Mouse (Mus musculus): Measurements from ENCODE around the gene T. TPM values are rescaled to one million over a fixed set of nuclear protein-coding genes. Genes with fewer than 3 reads are reported as not detected.
"Not testable (repeated sequence)": the region's sequence is repeated elsewhere in the genome, so short reads cannot be mapped to it uniquely, and the experiment has no call there.

Gene T
- polyA plus RNA-seq (2015; fragmentation: Nextera tagmentation; extraction: Ambion mirVana) = not detected in 2 replicates

DNA sequence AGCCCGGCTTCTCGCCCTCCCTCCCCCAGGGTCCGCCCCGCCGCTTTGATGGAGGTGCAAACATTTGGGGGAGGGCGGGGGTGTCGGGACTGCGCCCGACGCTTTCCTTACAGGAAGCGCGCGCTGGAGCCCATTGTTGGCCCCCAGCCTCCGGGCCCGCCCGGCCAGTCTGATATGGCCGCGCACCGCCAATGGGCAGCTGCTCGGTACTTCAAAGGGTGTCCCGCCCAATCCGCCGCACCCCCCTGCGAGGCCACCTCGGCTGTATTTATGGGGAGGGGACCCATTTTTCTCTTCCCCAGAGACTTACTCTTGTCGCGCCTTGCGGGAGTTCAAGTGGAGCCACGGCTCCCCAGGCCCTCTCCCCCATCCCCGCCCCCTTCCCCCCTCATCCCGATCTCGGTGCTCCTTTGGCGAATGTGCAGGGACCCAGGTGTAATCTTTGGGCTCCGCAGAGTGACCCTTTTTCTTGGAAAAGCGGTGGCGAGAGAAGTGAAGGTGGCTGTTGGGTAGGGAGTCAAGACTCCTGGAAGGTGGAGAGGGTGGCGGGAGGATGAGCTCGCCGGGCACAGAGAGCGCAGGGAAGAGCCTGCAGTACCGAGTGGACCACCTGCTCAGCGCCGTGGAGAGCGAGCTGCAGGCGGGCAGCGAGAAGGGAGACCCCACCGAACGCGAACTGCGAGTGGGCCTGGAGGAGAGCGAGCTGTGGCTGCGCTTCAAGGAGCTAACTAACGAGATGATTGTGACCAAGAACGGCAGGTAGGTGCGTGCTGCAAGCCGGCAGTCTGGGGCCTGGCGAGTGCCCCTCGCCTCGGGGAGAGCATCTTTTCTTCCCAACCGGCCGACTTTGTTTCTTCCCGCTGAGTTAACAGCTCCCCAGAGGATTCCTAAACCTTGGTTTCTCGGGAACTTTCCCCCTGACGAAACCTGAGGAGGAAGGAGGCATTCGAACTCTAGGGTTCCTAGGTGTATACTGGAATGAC, at the start of gene T:
Gene T (plus strand): TSS at position 446 of the 983 bp plus-strand sequence.
- no peaks in the 10 kb centered on the region for H3K4me1 ChIP-seq (replicated peaks)
- no peaks in the 10 kb centered on the region for H3K9me3 ChIP-seq (replicated peaks)
- no peak for DNase-seq
- peaks cover 95% of the 10 kb centered on the region for H3K27me3 ChIP-seq
- WGBS (ENCODE audit: insufficient replicate concordance) = 2% methylated on average over 65 of the region's 65 CpGs
- H3K9ac ChIP-seq = no peak within 1 kb of the TSS
- no peak for ATAC-seq (ENCODE audit: low read depth)
- no peak within 1 kb of the TSS for H3K27ac ChIP-seq
- H3K4me2 ChIP-seq = 0 out of 2 replicates have a peak within 1 kb of the TSS, but pooled peaks have one; percentile 19
- H3K36me3 ChIP-seq = no peaks in the 10 kb centered on the region
- H3K4me3 ChIP-seq (replicated peaks) = no peak within 1 kb of the TSS

GRCm38 (mm10) chr17:8385441-8385840, 48.8 kb upstream of the T start:
- no peak overlapping the region for H3K27ac ChIP-seq
- H3K27me3 ChIP-seq = peaks cover 29% of the 10 kb centered on the region
- ATAC-seq (ENCODE audit: low read depth) (no peak), DNase-seq (no peak)
- no peaks in the 10 kb centered on the region for H3K9me3 ChIP-seq (replicated peaks)
- H3K4me2 ChIP-seq = no peak overlapping the region
- no peak overlapping the region for H3K9ac ChIP-seq
- no peak overlapping the region for H3K4me3 ChIP-seq (replicated peaks)
- H3K36me3 ChIP-seq = no peaks in the 10 kb centered on the region
- WGBS (ENCODE audit: insufficient replicate concordance) = 73% methylated on average over 2 of the region's 2 CpGs
- no peaks in the 10 kb centered on the region for H3K4me1 ChIP-seq (replicated peaks)

- no peak for ATAC-seq (ENCODE audit: low read depth)
- Histone ChIP-seq H3K27ac (no peak overlapping the region), H3K9me3 (replicated peaks) (no peaks in the 10 kb centered on the region), H3K27me3 (peaks cover 44% of the 10 kb centered on the region), H3K4me3 (replicated peaks) (no peak overlapping the region), H3K9ac (no peak overlapping the region), H3K4me1 (replicated peaks) (no peaks in the 10 kb centered on the region), H3K36me3 (no peaks in the 10 kb centered on the region), H3K4me2 (no peak overlapping the region)
- no peak for DNase-seq
- WGBS (ENCODE audit: insufficient replicate concordance) = 2% methylated on average over 13 of the region's 13 CpGs
Measured at GRCm38 (mm10) chr17:8388463-8388862, 45.8 kb upstream of the T start.

- H3K36me3 ChIP-seq = no peaks in the 10 kb centered on the region
- H3K9me3 ChIP-seq (replicated peaks) = no peaks in the 10 kb centered on the region
- H3K4me2 ChIP-seq = no peak overlapping the region
- H3K27me3 ChIP-seq = peaks cover 44% of the 10 kb centered on the region
- H3K4me3 ChIP-seq (replicated peaks) = no peak overlapping the region
- 1% methylated on average over 28 of the region's 28 CpGs for WGBS (ENCODE audit: insufficient replicate concordance)
- no peak overlapping the region for H3K9ac ChIP-seq
- no peak for DNase-seq
- no peak overlapping the region for H3K27ac ChIP-seq
- no peak for ATAC-seq (ENCODE audit: low read depth)
- H3K4me1 ChIP-seq (replicated peaks) = no peaks in the 10 kb centered on the region
Measured at GRCm38 (mm10) chr17:8388990-8389789, 45.0 kb upstream of the T start.

GRCm38 (mm10) chr17:8389790-8390095, 44.5 kb upstream of the T start:
- Histone ChIP-seq H3K4me3 (replicated peaks) (no peak overlapping the region), H3K9ac (no peak overlapping the region), H3K36me3 (no peaks in the 10 kb centered on the region), H3K4me2 (no peak overlapping the region), H3K27ac (no peak overlapping the region), H3K27me3 (peaks cover 44% of the 10 kb centered on the region), H3K9me3 (replicated peaks) (no peaks in the 10 kb centered on the region), H3K4me1 (replicated peaks) (no peaks in the 10 kb centered on the region)
- no peak for ATAC-seq (ENCODE audit: low read depth)
- no peak for DNase-seq
- 6% methylated on average over 10 of the region's 10 CpGs for WGBS (ENCODE audit: insufficient replicate concordance)

- 40% methylated on average over 4 of the region's 4 CpGs for WGBS (ENCODE audit: insufficient replicate concordance)
- peaks cover 44% of the 10 kb centered on the region for H3K27me3 ChIP-seq
- ATAC-seq (ENCODE audit: low read depth) = no peak
Measured at GRCm38 (mm10) chr17:8390487-8390886, 43.7 kb upstream of the T start.

GRCm38 (mm10) chr17:8396371-8396770, 37.9 kb upstream of the T start:
- DNase-seq = no peak
- Histone ChIP-seq H3K9ac (no peak overlapping the region), H3K9me3 (replicated peaks) (no peaks in the 10 kb centered on the region), H3K4me2 (no peak overlapping the region), H3K27ac (no peak overlapping the region), H3K36me3 (no peaks in the 10 kb centered on the region), H3K4me3 (replicated peaks) (no peak overlapping the region), H3K4me1 (replicated peaks) (no peaks in the 10 kb centered on the region), H3K27me3 (peaks cover 6% of the 10 kb centered on the region)
- ATAC-seq (ENCODE audit: low read depth) = no peak
- WGBS (ENCODE audit: insufficient replicate concordance) = 59% methylated on average over 4 of the region's 4 CpGs

More at GRCm38 (mm10) chr17:8390487-8390886, 43.7 kb upstream of the T start:
- DNase-seq = no peak
- H3K4me1 ChIP-seq (replicated peaks) = no peaks in the 10 kb centered on the region
- H3K4me3 ChIP-seq (replicated peaks) = no peak overlapping the region
- H3K4me2 ChIP-seq = no peak overlapping the region
- no peaks in the 10 kb centered on the region for H3K9me3 ChIP-seq (replicated peaks)
- no peak overlapping the region for H3K9ac ChIP-seq
- no peaks in the 10 kb centered on the region for H3K36me3 ChIP-seq
- H3K27ac ChIP-seq = no peak overlapping the region

GRCm38 (mm10) chr17:8397946-8398345, 36.3 kb upstream of the T start:
- no peaks in the 10 kb centered on the region for H3K27me3 ChIP-seq
- no peaks in the 10 kb centered on the region for H3K4me1 ChIP-seq (replicated peaks)
- no peaks in the 10 kb centered on the region for H3K36me3 ChIP-seq
- H3K9ac ChIP-seq = no peak overlapping the region
- ATAC-seq (ENCODE audit: low read depth) (no peak), DNase-seq (no peak)
- no peak overlapping the region for H3K27ac ChIP-seq
- no peak overlapping the region for H3K4me3 ChIP-seq (replicated peaks)
- 50% methylated on average over 2 of the region's 2 CpGs for WGBS (ENCODE audit: insufficient replicate concordance)
- no peak overlapping the region for H3K4me2 ChIP-seq
- H3K9me3 ChIP-seq (replicated peaks) = no peaks in the 10 kb centered on the region

DNA sequence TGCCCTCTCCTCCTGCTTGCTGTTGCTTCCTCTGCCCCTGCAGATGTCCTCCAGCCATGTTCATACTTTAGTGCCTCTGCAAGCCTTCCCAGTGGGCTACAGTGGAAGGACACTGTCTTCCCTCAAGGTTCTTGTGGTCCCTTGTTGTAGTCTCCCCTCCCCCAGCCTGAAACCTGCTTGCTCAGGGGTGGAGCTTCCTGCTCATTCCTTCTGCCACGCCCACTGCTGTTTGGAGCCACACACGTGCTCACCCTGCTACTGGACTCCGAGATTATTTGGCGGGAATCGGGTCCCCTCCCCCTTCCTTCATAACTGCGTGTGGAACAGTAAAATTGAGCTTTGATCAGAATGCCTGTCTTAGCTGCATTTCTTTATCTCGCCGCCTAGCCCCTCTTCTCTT, 30.3 kb upstream of the T start:
- 34% methylated on average over 8 of the region's 8 CpGs for WGBS (ENCODE audit: insufficient replicate concordance)
- not testable (repeated sequence) for ATAC-seq (ENCODE audit: low read depth); H3K27ac ChIP-seq; H3K9me3 ChIP-seq (replicated peaks); H3K9ac ChIP-seq; H3K27me3 ChIP-seq; DNase-seq; H3K36me3 ChIP-seq; H3K4me3 ChIP-seq (replicated peaks); H3K4me2 ChIP-seq
- peaks cover 14% of the 10 kb centered on the region for H3K4me1 ChIP-seq (replicated peaks)

DNA sequence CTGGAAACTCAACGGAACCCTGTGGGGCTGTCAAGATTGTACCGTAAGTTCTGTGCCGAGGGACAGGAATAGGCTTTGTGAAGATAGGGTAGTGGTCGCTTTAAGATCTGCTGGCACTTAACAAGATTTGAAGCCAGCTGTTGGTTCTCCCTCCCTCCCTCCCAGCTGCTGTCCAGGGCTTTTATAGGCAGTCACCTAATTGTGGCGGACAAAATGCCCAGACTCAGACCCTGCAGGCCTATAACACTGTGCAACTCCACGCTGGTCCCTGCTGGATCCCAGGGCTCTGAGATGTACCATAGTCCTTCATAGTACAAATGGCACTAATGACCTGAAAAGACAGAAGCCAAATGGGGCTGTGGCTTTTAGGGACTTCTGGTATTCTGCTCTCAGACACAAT, 27.9 kb upstream of the T start:
- H3K27me3 ChIP-seq = no peaks in the 10 kb centered on the region

GRCm38 (mm10) chr17:8408002-8408401, 26.2 kb upstream of the T start:
- not testable (repeated sequence) for H3K36me3 ChIP-seq; H3K27ac ChIP-seq; H3K9ac ChIP-seq; H3K4me2 ChIP-seq; ATAC-seq (ENCODE audit: low read depth); H3K4me3 ChIP-seq (replicated peaks); H3K9me3 ChIP-seq (replicated peaks); DNase-seq; H3K27me3 ChIP-seq
- peaks cover 31% of the 10 kb centered on the region for H3K4me1 ChIP-seq (replicated peaks)
- 51% methylated on average over 4 of the region's 4 CpGs for WGBS (ENCODE audit: insufficient replicate concordance)

More for the DNA sequence above, 27.9 kb upstream of the T start:
- DNase-seq (no peak), ATAC-seq (ENCODE audit: low read depth) (no peak)
- Histone ChIP-seq H3K4me2 (no peak overlapping the region), H3K36me3 (no peaks in the 10 kb centered on the region), H3K9ac (no peak overlapping the region), H3K9me3 (replicated peaks) (no peaks in the 10 kb centered on the region), H3K4me1 (replicated peaks) (peaks cover 31% of the 10 kb centered on the region), H3K27ac (no peak overlapping the region), H3K4me3 (replicated peaks) (no peak overlapping the region)
- WGBS (ENCODE audit: insufficient replicate concordance) = 33% methylated on average over 6 of the region's 6 CpGs
